Mouse (Mus musculus) heart, postnatal 0 days (tissue): ENCODE results near the gene Zbtb1.

Experiments used
- CTCF ChIP-seq: IDR thresholded peaks from 2 replicates; pipeline ENCODE4 v1.5.1; 2016; ENCODE audit warnings: antibody characterized with exemption, control low read depth, low read depth
- EP300 ChIP-seq: IDR thresholded peaks from 2 replicates; pipeline ENCODE4 v1.6.1; 2016; ENCODE audit warnings: antibody characterized with exemption, low read depth

- TF ChIP-seq EP300: peak; percentile 18; the same call in 1 of the 2 replicates
- TF ChIP-seq CTCF: no peak; the same call in 1 of the 2 replicates
Measured at GRCm38 (mm10) chr12:76369978-76370830, at the start of gene Zbtb1.
